Mouse (Mus musculus): ENCODE measurements around the gene Tacc3.
A peak's percentile ranks its signal among the peaks of the same experiment; 100 is the strongest.

Tacc3 gene

DNA sequence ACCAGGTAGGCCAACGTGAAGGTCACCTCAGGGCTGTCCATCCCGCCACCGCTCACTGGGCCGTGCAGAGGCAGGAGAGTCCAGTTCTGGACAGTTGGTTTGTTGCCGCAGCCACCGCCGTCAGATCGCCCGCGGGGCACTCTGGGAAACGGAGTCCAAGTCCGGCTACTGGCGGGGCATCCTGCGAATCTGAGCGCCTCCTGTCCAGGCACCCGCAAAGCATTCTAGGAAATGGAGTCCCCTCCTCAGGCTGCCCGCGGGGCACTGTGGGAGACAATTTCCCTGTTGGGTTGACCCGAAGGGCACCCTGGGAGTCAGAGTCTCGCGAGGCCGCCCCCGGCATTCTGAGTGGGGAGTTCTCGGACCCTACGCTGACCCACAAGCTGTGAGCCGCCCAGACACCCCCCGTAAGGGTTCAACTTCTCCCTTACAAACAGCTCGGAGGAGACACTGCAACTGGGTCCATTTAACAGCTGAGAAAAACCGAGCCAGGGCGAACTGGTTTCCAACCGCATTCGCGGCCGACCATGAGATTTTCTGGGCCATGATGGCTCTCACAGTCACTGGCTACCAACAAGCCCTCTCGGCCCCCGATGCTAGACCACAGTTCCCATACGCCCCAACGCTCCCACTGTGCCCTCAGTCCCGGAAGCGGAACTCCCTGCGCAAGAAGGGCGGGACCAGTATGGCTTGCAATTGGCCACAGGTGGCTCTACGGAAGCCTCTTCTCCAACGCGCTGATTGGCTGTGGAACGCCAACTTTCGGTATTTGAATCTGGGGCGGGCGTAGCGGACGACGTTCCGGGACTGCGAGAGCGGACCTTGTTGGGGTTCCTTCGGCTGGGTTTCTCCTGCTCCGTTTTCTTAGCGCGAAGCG lies at the start of gene Tacc3, which contains the start of gene Tmem129:
TSS of gene Tacc3 (plus strand) at position 342 of the 877 bp plus-strand sequence.
TSS of gene Tmem129 (minus strand) at position 630 of the 877 bp plus-strand sequence.
- DNase-seq (ENCODE audit: low spot score) = peak; percentile 92

DNA sequence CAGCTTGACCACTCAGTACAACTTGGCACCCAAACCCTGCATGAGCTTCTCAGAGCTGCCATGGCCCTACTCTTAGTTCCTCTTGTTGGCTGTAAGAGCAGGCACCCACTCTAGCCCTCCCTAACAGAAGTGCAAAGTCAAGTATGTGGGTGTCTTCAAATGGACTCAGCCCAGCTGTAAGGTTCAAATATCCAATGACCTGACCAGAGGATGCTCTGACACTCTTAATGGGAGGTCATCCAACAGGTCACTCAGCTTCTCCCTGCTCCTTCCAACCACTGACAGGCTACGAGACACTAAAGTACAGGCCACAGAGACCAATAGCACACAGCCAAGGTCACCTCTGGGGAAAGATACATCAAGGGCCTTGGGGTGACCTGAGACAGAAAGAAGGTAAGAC lies 48.7 kb upstream of the Tacc3 start:
- no peak for DNase-seq (ENCODE audit: low spot score)

DNA sequence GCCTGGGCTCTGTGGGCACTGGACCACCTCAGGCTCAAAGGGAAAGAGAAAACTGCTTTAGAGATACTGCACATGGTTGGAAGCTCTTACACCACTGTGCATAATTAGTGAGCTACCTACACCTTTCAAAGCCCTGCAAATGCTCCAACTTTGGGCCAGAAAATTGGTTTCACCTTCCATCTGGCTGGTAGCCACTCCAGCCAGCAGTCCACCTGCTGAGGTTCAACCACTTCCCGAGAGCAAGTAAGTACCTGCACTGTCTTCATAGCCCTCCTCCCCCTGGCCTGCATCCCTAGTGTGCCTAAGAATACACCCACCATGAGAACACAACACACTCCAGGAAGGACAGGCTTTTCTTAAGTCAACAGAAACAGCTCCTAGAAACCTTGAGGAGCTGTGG lies 46.1 kb upstream of the Tacc3 start:
- DNase-seq (ENCODE audit: low spot score) = no peak

DNA sequence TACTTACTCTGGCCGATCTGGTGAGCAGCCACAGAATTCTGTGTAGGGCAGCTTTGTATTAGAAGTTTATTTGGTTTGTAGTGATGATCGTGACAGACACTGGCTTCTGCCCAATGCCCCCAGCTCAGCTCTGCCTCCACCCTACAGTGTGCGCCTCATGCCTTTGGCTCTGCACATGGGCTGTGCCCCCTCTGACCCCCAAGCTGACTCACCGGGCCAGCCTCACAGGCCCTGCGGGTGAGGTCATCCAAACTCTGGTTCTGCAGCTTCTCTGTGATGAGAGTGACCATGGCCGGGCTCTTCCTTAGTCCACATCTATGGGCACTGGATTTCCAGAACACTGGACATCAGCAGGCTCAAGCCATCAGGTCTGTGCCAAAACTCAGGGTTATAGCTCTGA lies 43.5 kb upstream of the Tacc3 start:
- DNase-seq (ENCODE audit: low spot score) = no peak

DNA sequence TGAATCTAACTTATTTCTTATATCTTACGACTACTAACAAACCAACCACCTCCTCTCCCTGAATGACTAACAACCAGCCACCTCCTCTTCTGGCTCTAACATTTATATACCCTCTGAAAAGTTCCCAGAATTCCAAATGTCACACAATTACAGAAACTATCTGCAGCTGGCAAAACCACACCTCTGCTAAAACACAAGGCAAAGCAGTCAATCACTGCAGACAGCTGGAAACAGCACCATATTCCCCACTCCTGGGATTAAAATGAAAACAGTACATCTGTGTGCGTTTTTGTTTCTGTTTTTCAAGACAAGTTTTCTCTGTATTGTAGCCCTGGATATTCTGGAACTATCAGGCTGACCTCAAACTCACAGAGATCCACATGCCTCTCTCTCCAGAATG lies 35.3 kb upstream of the Tacc3 start:
- DNase-seq (ENCODE audit: low spot score) = no peak

DNA sequence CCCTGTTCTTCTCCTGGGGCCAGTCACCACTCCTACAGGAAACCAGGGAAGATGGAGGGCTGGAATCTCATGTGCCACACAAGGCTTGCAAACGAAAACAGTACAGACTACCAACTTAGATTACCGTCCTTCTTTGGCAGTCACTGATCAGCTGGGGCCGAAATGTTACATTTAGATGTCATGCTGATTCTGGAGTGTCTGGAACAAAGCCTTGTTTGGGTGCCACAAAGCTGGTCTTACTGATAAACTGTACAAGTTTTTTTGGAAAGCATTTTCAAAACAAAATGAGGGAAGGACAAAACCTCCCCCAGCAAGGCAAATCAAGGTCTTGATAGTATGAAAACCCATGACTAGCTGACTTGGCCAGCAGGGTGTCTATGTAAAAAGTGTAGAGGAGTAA lies 34.2 kb upstream of the Tacc3 start:
- DNase-seq (ENCODE audit: low spot score) = no peak

DNA sequence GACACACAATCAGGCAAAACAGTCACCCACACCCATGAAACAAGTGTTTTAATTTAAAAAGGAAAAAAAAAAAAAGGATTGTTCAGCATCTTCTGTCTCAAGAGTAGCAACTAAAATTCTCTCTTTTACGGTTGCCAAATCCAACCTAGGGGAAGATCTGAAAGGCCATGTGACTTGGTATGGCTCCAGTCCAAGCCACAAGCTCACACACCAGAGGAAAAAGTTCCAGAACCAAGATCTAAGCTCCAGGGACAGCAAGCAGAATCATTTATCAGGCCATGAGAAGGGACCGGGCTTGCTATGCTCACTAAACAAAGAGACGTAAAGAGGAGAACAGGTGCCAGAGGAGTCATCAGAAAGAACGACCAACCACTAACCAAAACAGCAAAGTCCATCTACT lies 30.0 kb upstream of the Tacc3 start:
- DNase-seq (ENCODE audit: low spot score) = no peak

DNA sequence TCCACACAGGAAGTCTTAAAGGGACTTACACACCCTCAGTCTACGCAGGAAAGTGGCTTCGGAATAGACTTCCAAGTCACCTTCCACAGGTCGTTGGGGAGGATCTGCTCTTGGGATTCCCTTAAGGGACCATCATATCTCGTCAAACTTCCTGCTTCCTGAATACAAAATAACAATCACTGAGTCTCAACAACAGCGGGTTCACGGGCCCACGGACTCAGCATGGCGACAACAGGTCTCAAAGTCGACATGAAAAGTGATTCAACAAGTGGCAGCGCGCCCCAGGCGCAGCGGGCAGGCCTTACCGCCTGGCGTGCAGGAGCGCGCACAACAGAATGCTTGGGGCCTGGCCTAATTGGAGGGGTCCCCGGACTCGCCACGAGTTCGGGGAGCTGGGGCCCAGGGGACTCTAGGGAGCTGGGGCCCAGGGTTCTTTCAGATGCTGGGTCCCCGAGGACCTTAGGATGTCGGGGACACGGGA lies 29.1 kb upstream of the Tacc3 start:
- DNase-seq (ENCODE audit: low spot score) = peak; percentile 62

DNA sequence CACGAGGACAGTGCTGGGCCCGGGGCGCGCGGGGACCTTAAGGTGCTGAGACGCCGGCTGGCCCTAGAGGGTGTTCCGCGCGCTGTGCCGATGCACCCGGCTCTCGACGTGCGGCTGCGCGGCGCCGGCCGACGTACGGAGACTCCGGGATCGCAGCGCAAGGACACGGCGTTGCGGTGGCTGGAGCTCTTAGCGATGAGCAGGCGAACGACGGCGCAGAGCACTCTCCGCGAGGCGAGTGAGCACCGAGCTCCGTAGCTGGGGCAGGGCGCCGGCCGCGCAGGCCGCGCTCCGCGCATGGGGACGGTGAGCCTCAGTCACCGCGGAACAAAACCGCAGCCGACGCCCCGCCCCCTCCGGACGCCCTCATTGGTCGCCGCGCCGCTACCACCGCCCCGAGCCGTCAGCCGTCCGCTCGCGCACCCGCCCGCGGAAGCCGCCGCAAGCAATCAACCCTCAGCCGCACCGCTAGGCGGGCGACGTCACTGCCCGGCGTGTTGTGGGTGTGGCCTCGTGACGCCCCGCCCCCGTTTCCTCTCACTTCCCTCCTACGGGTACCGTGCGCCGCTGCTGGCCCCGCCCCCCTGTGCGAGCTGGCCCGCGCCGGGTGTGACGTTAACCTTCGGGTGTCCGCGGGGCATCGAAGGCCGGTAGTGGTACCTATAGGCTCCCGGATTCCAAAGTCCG lies 28.5 kb upstream of the Tacc3 start, which contains the start of the genes Fam53a and Gm9903:
TSS of gene Fam53a (minus strand) at position 335 of the 687 bp plus-strand sequence.
TSS of gene Gm9903 (plus strand) at position 625 of the 687 bp plus-strand sequence.
- DNase-seq (ENCODE audit: low spot score) = peak; percentile 100

DNA sequence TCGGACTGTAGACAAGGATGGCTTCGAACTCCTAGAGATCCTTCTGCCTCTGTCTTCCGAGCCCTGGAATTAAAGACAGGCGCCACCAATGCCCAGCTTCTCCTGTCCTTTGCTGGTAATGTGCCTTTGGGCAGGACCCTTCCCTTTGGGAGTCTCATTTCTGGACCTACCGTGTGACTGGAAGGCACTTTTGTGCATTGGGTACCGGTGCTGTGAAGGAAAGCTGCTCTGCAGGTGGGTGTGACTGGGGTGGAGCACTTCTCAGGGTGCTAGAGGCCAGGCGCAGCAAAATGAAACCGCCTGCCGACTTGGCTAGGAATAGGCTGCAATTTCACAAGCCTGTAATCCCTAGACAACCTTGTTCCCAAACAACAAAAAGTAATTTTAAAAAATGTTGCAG lies 27.9 kb upstream of the Tacc3 start:
- no peak for DNase-seq (ENCODE audit: low spot score)

DNA sequence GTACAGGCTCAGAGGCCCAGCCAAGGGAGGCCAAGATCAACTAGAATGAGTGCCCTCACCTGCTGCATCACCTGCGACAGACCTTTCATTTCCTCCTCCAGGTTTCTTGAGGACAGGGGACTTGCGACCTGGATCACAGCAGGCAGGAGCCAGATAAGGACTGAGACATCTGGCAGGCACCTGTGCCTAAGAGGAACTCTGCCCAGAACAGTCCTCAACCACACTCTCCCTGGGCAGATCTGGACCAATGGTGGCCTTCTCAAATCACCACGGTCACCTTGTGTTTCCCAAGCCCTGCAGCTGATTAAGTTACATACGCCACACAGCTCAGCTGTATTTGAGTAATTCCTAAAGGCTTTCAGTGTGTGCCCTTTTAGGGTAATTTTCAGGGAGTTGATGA lies 27.3 kb upstream of the Tacc3 start:
- DNase-seq (ENCODE audit: low spot score) = peak; percentile 12

DNA sequence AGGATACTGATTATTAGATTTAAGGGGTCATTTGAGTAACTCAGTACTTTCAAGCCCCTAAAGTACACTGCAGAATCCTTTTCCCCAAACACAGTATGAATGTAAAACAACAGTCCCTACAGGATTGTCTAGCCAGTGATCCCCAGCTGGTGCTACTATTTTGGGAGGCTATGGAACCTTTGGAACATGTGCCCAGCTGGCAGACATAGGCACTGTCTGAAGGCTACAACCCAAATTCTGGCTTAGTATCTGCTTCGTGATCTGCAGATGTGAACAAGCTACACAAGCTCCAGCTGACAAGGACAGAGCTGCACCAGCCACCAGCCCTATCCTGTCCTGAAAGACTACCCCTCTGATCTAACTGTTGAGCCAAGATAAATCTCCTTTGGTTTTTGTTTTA lies 25.4 kb upstream of the Tacc3 start:
- no peak for DNase-seq (ENCODE audit: low spot score)

DNA sequence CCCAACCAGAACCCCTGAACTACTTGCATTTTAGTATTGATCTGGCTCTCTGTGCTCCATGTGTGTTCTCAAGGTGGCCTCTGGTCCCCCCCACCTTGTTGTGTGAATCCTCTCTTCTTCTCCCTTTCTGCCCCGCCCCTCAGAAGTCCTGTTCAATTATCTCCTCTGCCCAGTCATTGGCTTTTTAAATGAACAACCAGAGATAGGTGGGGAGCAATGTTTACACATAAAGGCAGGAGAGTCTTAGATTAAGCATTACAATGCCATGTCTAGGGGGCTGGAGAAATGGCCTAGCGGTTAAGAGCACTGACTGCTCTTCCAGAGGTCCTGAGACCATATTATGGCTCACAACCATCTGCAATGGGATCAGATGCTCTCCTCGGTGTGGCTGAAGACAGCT lies 22.6 kb upstream of the Tacc3 start:
- no peak for DNase-seq (ENCODE audit: low spot score)

DNA sequence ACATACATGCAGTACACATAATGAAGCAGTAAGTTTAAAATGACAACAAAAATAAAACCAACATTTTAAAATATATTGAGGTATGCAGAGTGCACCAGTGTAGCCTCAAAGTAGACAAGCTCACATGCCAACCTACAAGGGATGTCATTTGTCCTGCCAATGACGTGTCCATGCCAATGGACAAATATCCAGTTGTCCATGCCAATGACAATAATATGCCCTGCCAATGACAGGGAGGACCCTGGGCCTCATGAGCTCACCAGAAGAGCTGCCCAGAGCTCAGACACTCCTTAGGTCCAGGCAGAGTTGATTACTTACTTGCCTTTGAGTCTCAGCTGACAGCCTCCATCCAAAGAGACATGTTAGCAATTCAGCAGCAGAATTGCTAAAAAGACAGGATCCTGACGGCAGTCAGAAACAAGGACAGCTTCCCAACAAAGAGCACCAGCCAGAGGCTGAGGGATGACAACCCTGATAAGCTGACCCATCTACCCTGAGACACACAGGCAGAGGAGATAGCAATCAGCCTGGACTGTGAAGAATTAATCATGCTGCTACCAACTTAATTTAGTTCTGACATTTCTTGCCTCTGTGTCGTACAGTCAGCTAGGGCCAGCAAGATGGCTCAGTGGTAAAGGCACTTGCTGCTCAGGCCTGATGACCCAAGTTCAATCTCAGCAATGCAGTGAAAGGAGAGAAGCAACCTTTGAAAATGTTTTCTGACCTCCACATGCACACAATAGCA lies 20.1 kb upstream of the Tacc3 start:
- no peak for DNase-seq (ENCODE audit: low spot score)

DNA sequence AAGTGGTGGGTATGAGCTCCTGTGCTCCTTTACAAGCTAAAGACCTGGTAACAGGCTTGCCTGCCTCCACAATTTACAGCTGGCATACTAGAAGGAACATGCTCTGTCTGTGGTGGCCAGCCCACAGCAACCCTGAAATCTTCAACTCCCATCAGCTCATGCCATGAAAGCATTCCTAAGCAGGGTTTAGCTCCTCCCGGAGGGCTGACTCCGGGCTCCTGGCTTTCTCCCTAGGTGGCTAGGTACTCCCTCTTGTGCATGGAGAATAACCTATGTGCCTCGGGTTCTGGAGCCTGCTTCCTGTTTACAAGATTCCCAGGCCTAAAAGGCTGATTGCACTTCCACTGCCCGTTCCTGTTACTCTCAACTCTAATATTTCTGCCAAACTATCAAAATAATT lies 19.1 kb upstream of the Tacc3 start:
- DNase-seq (ENCODE audit: low spot score) = no peak

DNA sequence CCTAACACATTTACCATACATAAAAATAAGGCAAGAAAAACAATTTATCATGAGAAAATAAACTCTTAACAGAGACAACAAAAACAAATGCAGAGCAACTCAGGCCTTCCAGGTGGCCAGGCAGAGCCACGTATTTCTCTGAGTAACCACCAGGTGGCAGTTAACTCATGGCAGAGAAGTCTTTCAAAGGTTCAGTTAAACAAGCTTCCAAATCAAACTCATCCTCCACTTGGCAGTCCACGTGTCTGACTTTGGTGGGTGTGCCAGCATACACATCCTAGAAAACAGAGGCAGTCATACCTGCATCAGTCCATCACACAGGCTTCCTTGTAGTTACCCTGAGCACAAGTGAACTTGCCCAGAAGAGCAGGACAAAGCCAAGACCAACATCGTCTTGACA lies 17.3 kb upstream of the Tacc3 start:
- DNase-seq (ENCODE audit: low spot score) = peak; percentile 26

DNA sequence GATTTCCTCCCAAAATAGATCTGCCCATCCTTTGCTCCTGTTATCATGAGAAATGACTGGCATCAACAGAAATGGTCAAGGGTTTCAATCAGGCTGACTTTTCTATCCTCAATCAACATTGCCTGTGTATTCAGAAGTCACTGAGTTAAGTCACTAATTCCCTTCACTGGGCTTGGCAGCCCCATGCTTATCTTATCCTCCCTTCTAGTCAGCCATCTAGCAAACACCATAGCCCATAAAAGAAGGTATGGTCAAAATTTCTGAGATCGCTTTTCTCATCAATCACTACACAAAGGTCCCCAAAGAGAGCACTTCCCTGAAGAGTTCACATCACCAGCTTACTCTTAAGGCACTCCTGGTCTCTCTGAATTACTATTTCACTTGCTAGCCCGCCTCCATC lies 6.9 kb upstream of the Tacc3 start:
- no peak for DNase-seq (ENCODE audit: low spot score)

DNA sequence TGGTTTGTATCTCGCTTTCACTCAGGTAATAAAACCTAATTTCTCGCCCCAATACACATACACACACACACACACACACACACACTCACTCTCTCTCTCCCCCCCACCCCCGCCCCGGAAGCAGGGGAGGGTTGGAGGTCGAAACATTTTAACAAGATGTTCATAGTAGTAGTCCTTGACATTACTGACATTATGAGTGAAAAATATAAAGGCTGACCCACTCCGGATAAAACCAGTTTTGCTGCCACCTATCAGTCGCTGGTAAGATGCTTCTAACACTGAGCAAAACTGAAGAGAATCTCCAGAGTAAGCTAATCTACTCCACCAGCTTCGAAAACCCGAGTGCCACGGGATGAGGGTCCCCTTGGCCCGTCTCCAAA lies 6.4 kb upstream of the Tacc3 start:
- DNase-seq (ENCODE audit: low spot score) = no peak

DNA sequence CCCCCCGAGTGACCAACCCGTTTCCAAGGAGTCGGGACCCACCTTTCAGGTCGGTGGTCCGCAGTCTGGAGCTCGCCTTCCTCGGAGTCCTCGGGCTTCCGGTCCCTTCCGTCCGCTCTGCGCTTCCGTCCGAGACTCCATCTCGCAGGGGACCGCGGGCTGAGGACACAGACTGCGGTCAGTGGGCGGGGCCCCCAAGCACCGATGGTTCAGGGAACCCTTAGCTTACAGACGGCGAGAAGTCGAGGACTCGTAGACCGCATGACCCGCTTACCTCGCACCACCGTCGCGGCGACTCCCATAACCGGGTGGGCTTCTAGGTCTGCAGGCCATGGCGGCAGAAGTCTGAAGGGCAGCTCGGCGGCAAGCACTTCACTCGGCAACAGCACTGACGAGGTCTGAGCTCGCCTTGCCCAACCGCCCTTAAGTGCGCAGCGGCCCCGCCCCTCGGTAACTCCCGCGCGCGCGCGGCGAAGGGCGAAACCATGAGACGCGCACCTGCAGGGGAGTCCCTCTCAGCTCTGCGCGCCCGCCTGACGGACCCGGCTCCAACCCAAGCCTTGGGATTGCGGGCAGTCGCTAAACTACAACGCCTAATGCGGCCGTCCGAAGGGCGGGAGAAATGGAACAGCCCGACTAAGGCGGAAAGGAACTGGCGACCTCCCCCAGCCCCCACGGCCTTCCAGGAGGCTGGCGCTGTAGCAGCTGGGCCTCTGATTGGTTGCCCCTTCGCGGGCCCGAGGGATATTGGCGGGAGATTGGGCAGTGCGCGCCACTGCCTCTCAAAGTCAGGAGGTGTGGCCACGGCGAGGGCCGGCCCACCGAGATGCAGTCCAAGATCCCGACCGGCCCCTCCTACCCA lies 5.8 kb upstream of the Tacc3 start, which contains the start of gene Slbp:
TSS of gene Slbp (minus strand) at position 654 of the 862 bp plus-strand sequence.
- peak; percentile 95 for DNase-seq (ENCODE audit: low spot score)

DNA sequence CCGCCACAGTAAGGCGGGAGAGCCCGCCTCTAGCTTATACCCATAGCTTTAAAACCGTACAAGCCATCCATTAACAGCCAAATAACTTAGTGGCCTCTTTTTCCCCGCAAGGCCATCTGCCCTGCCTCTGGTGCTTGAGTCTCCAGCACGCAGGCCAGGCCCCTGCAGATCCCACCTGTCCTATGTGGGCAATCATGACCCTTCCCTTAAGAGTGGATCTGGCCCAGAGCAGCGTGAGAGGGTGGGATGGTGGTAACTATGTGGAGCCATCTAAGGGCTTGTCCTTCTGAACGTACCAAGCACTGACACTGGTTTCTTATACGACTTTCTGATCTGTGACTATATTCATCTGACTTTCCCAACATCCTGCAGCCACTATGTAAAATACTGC lies 5.2 kb upstream of the Tacc3 start:
- no peak for DNase-seq (ENCODE audit: low spot score)

DNA sequence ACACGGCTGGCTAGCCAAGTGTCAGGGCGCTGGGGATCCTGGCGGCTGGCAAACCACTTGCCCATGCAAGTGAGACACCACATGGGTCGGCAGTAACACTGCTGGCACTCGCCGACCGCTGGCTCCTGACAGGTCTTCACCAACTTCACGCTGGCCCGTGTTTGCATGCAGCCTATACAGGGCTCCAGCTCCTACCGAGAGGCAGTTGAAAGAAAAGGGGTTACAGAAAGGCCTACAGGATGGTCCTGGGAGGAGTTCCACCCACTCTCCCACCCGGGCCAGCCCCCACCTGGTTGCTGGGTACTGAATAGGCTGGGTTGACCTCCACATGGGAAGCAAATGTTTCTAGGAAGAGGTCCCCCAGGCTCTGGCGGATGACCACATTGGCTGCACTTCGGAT lies 3.5 kb upstream of the Tacc3 start:
- no peak for DNase-seq (ENCODE audit: low spot score)

All from spleen, adult 12 weeks (tissue).